In genomic region chr2:61805541-61806345, GRCm38 (mm10) we compare ENCODE assay signal across 9 mouse cellular contexts. TPM values are rescaled to one million over a fixed set of nuclear protein-coding genes. Genes with fewer than 3 reads are reported as not detected.
A peak's percentile ranks its signal among the peaks of the same experiment; 100 is the strongest.
DNase-seq lines count a peak whose midpoint lies in the region; ATAC-seq and TF ChIP-seq lines count a peak whose summit lies in the region.
"Had no signal": no experiment of that assay in that cellular context is flagged by ENCODE, and none has a peak within 500 bp of the region (broad histone marks: within the 10 kb centered on the region; RNA-seq: fewer than 3 reads in every experiment).

No protein-coding gene starts in this region.

- TF ChIP-seq CTCF in hindbrain, postnatal 0 days (IDR thresholded peaks at IDR 0.05; ENCODE audit: low read depth) = no peak

- no peak overlapping the region for H3K27ac ChIP-seq in heart, embryonic 13.5 days (replicated peaks)
- no peak overlapping the region for H3K27ac ChIP-seq in embryonic facial prominence, embryonic 12.5 days
- no peak overlapping the region for H3K27ac ChIP-seq in hindbrain, postnatal 0 days

- DNase-seq in heart, postnatal 25 days (ENCODE audit: low spot score) = no peak
- peak; percentile 39 for DNase-seq in ES-CJ7 (ENCODE audit: low read depth, low spot score)
- no peak for DNase-seq in hindbrain, postnatal 0 days (ENCODE audit: low spot score)
- DNase-seq in naive thymus-derived CD4-positive, alpha-beta T cell, adult 2 months (ENCODE audit: low read depth) = peak; percentile 33
- no peak for DNase-seq in frontal cortex, postnatal 10 days (ENCODE audit: low spot score in 2 of 2)

- H3K27me3 ChIP-seq in heart, embryonic 13.5 days (replicated peaks) = peaks cover 97% of the 10 kb centered on the region
- peaks cover 62% of the 10 kb centered on the region for H3K27me3 ChIP-seq in embryonic facial prominence, embryonic 12.5 days
- peaks cover 62% of the 10 kb centered on the region for H3K27me3 ChIP-seq in hindbrain, postnatal 0 days (ENCODE audit: insufficient read depth, low read length)

- intact Hi-C loops in heart, postnatal 25 days (cut with DNase I) = loop anchor here (5.0 kb wide), 2 partner anchors 93 to 148 kb away; partner anchors contain the start of gene Psmd14

- H3K4me1 ChIP-seq in heart, embryonic 13.5 days = peaks cover 27% of the 10 kb centered on the region
- peaks cover 18% of the 10 kb centered on the region for H3K4me1 ChIP-seq in embryonic facial prominence, embryonic 12.5 days
- H3K4me1 ChIP-seq in hindbrain, postnatal 0 days (ENCODE audit: insufficient read depth, low read length) = no peaks in the 10 kb centered on the region

- no peaks in the 10 kb centered on the region for H3K9me3 ChIP-seq in heart, embryonic 13.5 days
- no peaks in the 10 kb centered on the region for H3K9me3 ChIP-seq in embryonic facial prominence, embryonic 12.5 days
- H3K9me3 ChIP-seq in hindbrain, postnatal 0 days (ENCODE audit: low read length) = no peaks in the 10 kb centered on the region

- peak overlapping the region; percentile 48 for H3K4me2 ChIP-seq in heart, embryonic 13.5 days
- peak overlapping the region; percentile 18 for H3K4me2 ChIP-seq in embryonic facial prominence, embryonic 12.5 days (replicated peaks)
- 0 out of 2 replicates have a peak overlapping the region, but pooled peaks have one; percentile 17 for H3K4me2 ChIP-seq in hindbrain, postnatal 0 days (ENCODE audit: low read depth, low read length)

- WGBS in heart, embryonic 13.5 days = under 1% methylated on average over 39 of the region's 39 CpGs
- under 1% methylated on average over 39 of the region's 39 CpGs for WGBS in embryonic facial prominence, embryonic 12.5 days
- under 1% methylated on average over 39 of the region's 39 CpGs for WGBS in hindbrain, postnatal 0 days

- H3K4me3 ChIP-seq in heart, embryonic 13.5 days = peak overlapping the region; percentile 29
- no peak overlapping the region for H3K4me3 ChIP-seq in embryonic facial prominence, embryonic 12.5 days
- H3K4me3 ChIP-seq in hindbrain, postnatal 0 days (ENCODE audit: low read length) = peak overlapping the region; percentile 25

- H3K36me3 ChIP-seq in heart, embryonic 13.5 days = peaks cover 4% of the 10 kb centered on the region; the same call in 1 of the 2 replicates
- no peaks in the 10 kb centered on the region for H3K36me3 ChIP-seq in embryonic facial prominence, embryonic 12.5 days
- H3K36me3 ChIP-seq in hindbrain, postnatal 0 days (ENCODE audit: insufficient read depth, low read length) = no peaks in the 10 kb centered on the region

- H3K9ac ChIP-seq in heart, embryonic 13.5 days = no peak overlapping the region
- H3K9ac ChIP-seq in embryonic facial prominence, embryonic 12.5 days = no peak overlapping the region
- no peak overlapping the region for H3K9ac ChIP-seq in hindbrain, postnatal 0 days (replicated peaks; ENCODE audit: low read length)

- no peak for ATAC-seq in heart, embryonic 13.5 days (ENCODE audit: extremely low read depth, insufficient number of reproducible peaks, low FRiP score, low TSS enrichment)
- no peak for ATAC-seq in embryonic facial prominence, embryonic 12.5 days (ENCODE audit: insufficient number of reproducible peaks, insufficient read depth, low FRiP score, low TSS enrichment)
- ATAC-seq in hindbrain, postnatal 0 days = no peak
- no peak for ATAC-seq in erythroid progenitor cell, adult 5-6 weeks (replicated peaks; ENCODE audit: low FRiP score, poor library complexity, severe bottlenecking)

RNA-seq across cellular contexts. Expression of gene Tbr1, which starts 3.0 kb away (rescaled TPM):
- polyA plus RNA-seq in heart, embryonic 13.5 days (2015; fragmentation: Nextera tagmentation; extraction: Ambion mirVana) = 0.05 and 0.11 TPM in 2 replicates
- total RNA-seq in heart, postnatal 25 days (2021) = not detected
- polyA plus RNA-seq in embryonic facial prominence, embryonic 12.5 days (2016; fragmentation: Nextera tagmentation; extraction: Ambion mirVana) = 0.26 and 2.2 TPM in 2 replicates
- 0.58 and 1.1 TPM in 2 replicates for total RNA-seq in hindbrain, postnatal 0 days (2014; rRNA removed)
- polyA plus RNA-seq in hindbrain, postnatal 0 days (2015; fragmentation: Nextera tagmentation; extraction: Ambion mirVana) = 0.48 and 0.50 TPM in 2 replicates
- not detected in 2 replicates for total RNA-seq in erythroid progenitor cell, adult 5-6 weeks (2015; ENCODE audit: low replicate concordance)
- not detected in 2 replicates for total RNA-seq in erythroid progenitor cell, adult 5-6 weeks (2017; ENCODE audit: low replicate concordance)
- total RNA-seq: heart, adult 18-20 months had no signal

Comparison
In these comparisons a context has a peak if more than half of its experiments do, and no peak if none do; other contexts are left out.
1. DNase-seq: peak in ES-CJ7 (single experiment) and naive thymus-derived CD4-positive, alpha-beta T cell, adult 2 months (single experiment); none in heart, postnatal 25 days (single experiment), hindbrain, postnatal 0 days (single experiment) and frontal cortex, postnatal 10 days (0 of 2).
2. Peak in every context shown above with its lines, with median percentiles within 50 percentile points of each other: H3K4me2 ChIP-seq.